Mouse (Mus musculus) induced T-regulatory cell, adult 2 months (primary cell): ENCODE measurements around the gene Rbm4.

Source experiments
- DNase-seq: peaks from one replicate; pipeline ENCODE4 v3.0.0-alpha.2; 2012; ENCODE audit warnings: low read depth

The Rbm4 gene

DNA sequence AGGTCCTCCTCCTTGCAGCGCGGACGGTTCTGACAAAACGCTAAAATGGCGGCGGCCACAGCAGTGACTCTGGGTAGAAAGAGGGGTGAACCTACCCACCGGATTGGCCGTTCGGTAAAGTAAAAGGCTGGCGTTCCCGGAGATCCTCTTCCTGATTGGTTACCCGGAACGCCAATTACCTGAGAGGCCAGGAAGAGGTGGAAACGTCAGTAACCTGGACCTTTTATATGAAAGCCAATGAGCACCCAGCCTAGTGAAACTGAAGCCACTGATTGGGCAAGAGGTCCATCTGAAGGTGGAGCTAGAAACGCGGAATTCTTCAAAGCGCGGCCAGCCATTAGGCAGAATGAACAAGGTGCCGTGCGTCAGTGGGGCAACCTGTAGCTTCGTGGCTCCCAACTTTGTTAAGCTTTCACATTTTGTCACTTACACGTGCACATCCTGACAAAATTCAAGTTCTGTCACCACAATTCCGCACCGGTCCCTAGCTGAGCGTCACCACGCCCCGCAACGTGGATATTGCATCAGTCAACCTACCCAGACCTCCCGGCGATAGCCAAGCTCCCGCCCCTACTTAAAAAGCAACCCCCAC lies at the start of gene Rbm4:
Gene Rbm4 (minus strand): TSS at position 71 of the 592 bp plus-strand sequence.
- peak; percentile 99 for DNase-seq

DNA sequence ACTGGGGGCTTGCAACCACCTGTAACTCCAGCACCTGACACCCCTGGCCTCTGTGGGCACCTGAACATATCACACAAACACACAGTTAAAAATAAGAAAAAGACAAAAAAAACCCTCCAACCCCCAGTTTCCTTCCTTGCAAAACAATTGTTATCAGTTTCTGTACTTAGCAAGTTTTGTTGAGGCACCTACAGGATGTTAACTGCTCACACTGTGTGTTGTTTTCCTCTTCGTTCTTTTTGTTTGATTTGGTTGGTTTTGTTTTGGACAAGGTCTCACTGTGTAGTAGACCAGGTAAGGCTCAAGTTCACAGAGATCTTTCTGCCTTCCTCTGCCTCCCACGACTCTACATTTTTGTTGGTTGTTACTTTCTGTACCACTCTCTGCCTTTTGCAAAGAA lies 48.9 kb upstream of the Rbm4 start:
- DNase-seq = peak; percentile 70

DNA sequence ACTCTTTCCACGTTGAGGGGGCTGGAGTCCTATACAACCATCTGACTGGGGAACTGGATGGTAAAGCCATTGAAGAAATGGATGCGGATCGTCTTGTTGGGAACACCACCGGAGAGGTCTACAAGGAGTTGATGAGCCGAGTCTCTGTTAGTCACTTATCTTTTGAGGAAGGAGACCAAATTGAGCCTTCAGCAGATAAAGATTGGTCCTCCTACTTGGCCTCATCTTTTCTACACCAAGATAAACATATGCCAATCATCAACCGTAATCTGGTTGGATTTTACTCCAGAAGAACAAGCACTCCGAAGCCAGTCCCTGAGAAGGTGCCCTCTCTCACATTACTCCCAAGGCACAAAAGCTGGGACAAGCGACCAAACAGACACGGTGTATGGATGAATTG lies 47.1 kb upstream of the Rbm4 start:
- DNase-seq = no peak

DNA sequence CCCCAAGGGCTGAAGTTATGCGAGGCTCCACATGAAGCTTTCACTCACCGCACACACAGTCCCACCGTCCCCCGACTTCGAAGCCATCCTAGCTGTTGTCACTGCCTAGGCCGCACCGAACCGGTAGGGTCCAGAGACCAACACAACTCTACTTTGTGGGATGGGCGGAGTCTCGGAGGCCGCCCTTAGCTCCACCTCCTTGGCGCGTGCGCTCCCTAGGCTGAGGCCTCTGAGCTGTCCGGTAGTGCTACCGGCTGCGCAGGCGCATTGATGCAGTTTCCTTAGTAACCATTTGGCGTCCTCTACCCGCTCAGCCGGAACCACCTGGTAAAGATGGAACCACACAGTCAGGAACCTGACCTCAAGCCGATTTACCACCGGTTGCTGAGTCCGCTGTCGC lies 45.4 kb upstream of the Rbm4 start, which contains the start of the genes Ccs and Ccdc87:
Gene Ccs (minus strand): TSS at position 184 of the 400 bp plus-strand sequence.
Gene Ccdc87 (plus strand): TSS at position 218 of the 400 bp plus-strand sequence.
- DNase-seq = peak; percentile 99

DNA sequence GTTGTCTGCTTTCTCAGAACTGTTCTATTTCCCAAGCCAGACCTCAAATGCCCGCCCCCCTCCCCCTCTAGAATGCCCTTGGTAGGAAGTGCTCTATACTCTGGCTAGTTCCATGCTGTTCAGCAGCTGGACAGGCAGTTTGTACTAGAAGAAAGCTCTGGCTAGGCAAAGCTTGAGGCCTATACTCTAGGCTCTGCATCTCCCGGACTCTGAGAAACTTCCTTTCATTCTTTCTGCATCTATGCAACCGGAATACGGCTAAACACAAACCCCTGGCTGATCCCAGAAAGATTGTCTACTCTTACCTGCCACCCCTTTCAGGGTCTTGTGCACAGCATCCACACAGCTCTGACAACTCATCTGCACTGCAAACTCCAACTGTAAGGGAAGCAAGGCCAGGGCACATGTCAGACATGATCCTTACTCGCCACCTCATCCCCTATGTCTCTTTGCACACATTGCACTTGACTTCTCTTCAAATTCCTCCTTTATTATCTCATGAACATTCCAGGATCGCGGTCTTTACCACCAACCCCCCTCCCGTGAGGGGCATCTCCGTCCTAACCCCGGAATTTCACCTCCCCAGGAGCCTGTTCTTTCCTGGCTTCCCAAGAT lies 44.9 kb upstream of the Rbm4 start:
- no peak for DNase-seq

DNA sequence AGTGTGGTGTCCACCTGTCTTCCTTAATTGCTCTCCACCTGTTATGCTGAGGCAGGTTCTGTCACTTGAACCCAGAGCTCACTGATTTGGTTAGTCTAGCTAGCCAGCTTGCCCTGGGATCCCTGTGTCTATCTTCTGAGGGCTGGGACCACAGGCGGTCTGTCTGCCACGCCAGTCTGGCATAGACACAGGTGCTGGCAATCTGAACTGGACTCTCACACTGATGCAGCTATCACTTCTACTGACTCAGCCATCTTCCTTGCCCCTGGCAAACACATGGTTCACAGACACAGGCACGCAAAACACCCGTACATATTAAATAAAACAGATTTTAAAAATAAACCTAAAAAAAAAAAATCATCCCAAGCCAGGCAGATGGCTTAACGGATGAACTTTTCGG lies 43.3 kb upstream of the Rbm4 start:
- DNase-seq = no peak

DNA sequence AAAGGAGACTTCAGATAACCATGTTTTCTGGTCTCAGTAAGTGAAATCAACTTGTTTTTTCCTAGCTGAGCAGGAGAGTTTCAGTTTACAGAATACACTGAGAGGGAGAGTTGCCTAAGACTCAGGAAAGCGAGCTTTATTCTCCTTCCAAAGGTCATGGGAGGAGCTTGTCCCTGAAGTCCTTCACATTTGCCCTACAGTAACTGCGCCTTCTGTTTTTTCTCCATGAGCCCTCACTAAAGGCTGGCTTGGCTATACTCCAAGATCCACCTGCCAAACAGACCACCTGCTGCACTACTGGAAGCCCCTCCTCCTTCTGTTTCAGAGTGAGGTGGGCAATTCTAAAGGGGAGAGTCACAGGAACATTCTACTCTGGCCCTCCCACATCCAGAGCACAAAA lies 42.4 kb upstream of the Rbm4 start:
- DNase-seq = no peak

DNA sequence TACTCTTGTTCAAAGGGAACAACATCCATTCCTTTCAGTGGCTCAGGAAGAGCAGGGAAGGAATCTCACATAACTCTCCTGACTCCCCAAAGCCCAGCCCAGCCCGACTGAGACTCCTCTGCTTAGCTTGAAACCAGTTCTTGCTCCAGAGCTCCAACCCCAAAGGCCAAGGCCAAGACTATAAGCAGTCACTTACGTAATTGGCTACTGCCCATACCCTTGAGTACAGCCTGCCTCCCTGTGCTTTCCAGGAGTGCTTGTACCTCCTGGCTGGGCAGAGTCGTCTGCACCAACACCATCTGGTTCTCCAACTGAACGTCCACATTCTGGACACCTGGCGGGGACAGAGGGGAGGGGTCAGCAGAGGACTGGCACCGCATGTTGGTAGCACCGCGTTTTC lies 40.3 kb upstream of the Rbm4 start:
- no peak for DNase-seq

DNA sequence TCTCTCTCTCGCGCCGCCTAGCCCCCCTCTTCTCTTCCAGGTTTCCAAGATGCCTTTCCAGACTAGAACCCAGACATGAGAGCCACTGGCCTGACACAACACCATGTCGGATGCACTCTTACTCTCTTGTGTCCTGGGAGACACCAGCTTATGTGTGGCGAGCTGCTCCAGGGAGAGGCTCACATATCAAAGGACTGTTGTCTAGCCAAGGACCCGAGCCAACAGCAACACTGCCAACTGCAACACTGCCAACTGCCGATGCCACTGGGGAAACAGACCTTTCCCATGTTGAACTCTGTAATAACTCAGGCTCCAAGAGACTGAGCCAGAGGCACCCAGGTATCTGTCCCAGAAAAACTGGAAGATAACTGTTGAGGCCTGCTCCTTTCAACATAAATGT lies 35.5 kb upstream of the Rbm4 start:
- no peak for DNase-seq

DNA sequence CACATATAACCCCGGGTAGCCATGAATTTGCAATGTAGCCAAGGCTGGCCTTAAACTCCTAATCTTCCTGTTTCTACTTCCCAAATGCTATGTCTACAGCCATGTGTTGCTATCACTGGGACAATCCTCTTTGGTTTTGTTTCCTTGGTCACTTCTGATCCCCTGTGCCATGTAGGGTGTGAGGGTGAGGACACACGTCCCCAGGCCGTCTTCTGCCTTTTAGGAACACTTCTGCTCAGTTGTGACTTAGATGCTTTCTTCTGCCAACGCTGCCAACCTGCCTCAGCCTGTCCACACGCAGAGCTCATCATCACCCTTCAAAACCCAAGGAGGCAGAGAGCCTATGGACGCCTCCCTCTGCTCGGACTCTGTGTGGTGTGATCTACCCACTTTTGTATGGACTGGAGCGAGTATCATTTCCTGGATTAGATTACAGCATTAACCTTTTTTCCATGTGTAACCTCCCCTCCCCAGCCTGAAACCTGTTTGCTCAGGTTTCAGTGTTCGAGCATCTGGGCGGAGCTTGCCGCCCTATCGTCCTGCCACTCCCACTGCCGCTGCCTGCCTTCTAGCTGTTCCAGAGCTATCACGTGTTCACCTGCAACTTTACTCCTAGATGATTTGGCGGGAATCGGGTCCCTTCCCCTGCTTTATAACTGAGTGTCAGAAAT lies 34.9 kb upstream of the Rbm4 start:
- DNase-seq = no peak

DNA sequence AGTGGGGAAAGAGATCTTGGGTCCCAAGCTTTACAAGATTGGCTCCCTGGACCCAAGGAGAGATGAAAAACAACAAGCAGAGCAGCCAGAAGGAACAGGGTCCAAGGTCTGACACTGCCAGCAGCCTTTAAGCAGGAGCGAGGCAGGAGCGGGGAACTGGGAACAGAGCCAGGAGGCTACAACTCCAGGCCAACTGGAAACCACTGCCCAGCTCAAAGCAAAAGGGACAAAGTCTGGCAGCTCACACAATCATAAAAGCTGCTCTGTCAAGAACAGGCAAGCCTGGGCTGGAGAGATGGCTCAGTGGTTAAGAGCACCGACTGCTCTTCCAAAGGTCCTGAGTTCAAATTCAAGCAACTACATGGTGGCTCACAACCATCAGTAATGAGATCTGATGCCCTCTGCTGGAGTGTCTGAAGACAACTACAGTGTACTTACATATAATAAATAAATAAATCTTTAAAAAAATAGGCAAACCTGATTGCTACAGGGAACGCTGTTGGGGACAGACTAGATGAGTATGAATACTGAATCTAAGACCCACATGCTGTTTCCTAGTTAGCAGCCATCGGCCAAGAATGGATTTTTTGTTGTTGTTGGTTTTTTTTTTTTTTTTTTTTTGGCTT lies 27.1 kb upstream of the Rbm4 start:
- no peak for DNase-seq

DNA sequence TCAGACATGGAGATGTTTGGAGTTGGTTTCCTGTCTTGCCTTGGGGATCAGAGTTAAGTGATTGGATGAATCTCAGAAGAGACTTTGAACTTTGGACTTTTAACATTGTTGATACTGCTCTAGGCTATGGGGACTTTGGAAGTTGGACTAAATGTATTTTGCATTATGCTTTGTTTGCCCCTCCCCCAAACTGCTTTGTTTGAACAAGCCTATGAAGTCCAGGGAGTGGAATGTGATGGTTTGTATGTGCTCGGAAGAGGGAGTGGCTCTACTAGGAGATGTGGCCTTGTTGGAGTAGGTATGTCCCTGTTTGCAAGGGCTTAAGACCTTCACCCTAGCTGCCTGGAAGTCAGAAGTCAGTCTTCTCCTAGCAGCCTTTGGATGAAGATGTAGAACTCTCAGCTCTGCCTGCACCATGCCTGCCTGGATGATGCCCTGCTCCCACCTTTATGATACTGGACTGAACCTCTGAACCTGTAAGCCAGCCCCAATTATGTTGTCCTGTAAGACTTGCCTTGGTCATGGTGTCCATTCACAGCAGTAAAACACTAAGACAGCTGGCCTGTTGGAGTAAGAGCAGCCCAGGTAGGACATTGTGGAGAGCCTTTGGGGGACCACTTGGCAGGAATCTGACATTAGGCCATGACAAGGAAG lies 23.6 kb upstream of the Rbm4 start:
- DNase-seq = no peak

DNA sequence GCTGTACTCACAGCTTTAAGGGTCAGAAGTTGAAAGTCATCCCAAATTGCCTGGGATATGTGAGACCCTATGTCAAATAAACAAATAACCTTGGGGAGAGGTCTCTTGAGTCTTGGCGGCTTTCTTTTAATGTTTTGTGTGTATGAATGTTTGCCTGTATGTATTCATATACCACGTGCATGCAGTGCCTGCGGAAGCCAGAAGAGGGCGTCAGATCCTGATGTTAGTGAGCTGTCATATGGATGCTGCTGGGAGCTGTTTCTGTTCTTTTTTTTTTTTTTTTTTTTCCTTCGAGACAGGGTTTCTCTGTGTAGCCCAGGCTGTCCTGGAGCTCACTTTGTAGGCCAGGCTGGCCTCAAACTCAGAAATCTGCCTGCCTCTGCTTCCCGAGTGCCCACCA lies 19.3 kb upstream of the Rbm4 start:
- DNase-seq = peak; percentile 69

DNA sequence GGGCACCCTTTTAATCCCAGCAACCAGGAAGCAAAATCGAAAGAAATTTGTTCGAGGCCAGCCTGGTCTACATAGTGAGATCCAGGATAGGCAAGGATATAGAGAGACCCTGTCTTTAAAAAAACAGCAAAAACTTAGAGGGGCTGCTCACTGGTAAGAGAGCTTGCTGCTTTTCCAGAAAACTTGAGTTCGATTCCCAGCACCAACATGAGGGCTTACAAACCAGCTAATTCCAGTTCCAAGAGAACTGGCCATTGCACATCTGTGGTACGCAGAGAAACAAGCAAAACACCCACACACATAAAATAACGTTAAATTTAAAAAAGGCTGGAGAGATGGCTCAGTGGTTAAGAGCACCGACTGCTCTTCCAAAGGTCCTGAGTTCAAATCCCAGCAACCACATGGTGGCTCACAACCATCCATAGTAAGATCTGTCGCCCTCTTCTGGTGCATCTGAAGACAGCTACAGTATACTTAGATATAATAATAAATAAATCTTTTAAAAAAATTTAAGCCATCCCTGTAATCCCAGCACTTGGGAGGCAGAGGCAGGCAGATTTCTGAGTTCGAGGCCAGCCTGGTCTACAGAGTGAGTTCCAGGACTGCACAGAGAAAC lies 18.7 kb upstream of the Rbm4 start:
- DNase-seq = peak; percentile 54

DNA sequence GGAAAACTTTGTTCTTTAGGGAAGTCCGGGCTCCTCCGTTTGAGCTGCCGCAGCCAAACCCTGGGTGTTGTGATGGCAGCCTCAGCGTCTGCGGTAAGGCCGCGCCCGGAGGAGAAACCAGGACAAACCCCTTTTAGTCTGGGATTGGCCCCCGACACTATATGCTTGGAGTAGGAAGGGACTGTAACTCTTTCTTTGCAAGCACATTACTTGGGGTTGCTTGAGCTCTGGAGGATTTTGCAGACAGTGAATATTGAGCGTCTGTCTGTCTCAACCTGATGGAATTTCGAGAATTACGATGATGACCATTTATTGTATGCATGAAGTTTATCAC lies 18.2 kb upstream of the Rbm4 start:
- DNase-seq = no peak

DNA sequence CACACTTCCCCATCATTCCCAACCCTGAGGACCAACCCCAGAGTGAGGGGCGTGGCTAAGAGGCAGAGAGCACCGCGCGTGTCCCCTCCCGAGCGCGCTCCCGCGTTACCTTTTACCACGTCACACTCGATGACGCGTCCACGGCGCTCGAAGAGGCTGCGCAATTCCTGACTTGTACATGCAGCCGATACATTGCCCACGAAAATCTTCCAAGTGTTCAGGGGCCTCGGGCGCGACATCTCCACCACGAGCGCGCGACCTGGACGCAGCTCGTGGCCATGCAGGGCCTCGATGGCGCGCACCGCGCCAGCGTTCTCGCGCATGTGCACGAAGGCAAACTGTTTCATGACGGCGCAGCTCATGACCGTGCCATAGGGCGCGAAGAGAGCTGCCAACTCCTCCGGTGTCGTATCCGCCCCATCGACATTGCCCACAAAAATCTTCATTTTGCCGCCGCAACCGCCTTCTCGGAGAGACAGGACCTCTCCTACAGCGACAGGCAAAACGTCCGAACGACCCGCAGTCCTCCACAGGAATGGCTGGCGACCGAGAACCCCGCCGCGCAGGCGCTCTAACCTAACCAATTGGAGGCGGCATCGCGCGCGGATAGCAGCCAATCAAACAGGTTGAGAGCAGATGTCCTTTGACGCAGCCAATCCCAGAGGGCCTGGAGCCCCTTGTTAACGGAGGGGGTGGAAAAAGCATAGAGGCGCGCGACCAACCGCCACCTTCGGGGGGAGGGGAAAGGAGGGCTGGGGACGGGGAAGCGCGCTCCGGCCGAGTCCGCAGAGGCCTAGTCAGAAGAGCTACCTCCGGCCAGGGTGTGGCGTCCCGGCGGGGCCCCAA lies 17.6 kb upstream of the Rbm4 start, which contains the start of the genes Gm21992 and Rbm14:
Gene Gm21992 (minus strand): TSS at position 550 of the 846 bp plus-strand sequence.
Gene Rbm14 (minus strand): TSS at position 572 of the 846 bp plus-strand sequence.
- peak; percentile 99 for DNase-seq

DNA sequence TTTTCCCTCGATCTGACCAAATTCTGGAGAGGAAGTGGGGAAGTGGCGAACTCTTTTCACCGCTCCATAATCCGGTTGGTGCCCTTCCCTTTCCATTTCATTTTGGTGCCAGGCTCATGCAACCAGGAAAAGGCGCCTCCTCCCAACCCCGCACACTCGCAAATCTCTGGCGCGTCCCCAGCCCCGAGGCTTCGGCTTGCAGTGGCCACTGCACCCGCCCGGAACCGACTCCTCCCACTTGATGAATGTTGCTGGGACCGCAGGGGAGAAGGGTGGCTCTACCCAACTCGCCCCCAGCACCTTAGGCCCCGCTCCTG lies 17.0 kb upstream of the Rbm4 start:
- DNase-seq = no peak

DNA sequence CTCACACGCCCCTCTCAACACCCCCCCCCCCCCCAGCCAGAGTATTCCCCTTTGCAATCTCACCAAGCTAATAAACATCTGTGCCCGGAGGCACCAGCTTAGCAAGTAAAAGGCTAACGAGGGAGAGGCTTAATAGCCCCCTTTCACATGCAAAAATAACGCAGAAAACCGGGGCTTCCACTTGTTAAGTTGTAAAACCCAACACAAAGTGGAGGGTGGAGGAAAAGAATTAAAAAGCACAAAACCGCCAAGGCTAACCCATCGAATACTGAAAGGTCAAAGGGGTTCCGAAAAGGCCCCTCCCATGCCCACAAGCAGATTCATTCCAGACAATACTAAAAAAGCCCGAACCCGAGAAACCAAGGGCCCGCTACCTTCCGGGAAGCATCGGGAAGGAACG lies 16.6 kb upstream of the Rbm4 start:
- DNase-seq = no peak

DNA sequence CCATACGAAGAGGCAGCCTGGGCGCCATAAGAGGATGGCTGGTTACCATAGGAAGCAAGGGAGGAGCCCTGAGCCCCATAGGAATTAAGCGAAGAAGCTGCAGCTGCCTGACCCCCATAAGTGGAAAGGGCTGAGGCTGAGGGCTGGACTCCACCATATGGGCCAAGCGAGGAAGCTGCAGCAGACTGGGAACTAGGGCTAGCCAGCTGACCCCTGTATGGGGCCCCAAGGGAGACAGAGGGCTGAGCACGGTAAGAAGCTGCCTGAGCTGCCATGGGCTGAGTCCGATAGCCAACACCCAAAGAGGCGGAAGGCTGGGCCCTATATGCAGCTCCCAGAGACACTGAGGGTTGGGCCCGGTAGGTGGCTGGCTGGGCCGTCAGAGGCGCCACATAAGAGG lies 9.6 kb upstream of the Rbm4 start:
- no peak for DNase-seq

DNA sequence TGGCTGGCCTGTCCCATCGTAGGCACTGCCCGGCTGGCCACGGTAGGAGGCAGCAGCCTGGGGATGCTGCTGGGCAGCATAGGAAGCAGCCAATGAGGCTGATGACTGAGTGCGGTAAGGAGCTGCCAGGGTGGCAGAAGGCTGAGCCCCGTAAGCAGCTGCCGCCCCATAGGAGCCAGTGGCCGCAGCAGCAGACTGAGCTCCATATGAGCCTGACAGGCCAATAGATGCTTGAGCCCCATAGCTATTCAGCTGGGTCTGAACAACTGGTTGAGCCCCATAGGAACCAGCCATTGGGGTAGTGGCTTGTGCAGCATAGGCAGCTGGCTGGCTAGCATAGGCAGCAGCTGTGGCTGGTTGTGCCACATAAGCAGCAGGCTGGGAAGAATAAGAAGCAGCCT lies 9.0 kb upstream of the Rbm4 start:
- no peak for DNase-seq

DNA sequence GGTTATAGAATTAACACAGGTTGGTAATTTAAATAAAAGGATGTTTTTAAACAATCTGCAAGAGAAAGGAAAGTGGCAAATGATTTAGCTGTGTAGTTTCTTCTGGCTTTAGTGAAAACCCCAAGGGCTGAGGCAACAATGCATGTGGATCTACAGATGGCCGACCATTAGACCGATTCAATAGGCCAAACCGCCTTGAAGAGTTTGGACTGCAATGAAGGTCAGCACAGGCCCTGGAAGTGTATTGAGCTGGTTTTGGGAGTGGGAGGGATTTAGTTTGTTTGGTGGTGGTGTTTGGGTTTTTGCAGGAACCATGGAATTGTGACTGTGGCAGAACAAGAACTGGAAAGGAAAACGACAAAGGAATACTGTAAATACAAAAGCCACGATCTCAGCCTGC lies 5.4 kb upstream of the Rbm4 start:
- DNase-seq = no peak
